Mouse (Mus musculus) ES-Bruce4 (cell line): ENCODE results near the gene 4930507D05Rik.

Source experiments
- CTCF ChIP-seq: IDR thresholded peaks from one replicate; pipeline ENCODE4 v1.8.1; 2011; ENCODE audit warnings: low read depth, low read length
- EP300 ChIP-seq: IDR thresholded peaks from 2 replicates; pipeline ENCODE4 v1.6.1; 2011; ENCODE audit warnings: low read depth, low read length; ENCODE audit not compliant: insufficient read depth

GRCm38 (mm10) chr10:62418831-62419356 is 30.4 kb upstream of the 4930507D05Rik start:
- TF ChIP-seq EP300, result no peak
- TF ChIP-seq CTCF, result no peak
